Mouse (Mus musculus) thymus, adult 2 months (tissue): Measurements from ENCODE around the gene Pde1b.

Experiments
- CTCF ChIP-seq: fragments of 200-500 bp; IDR thresholded peaks from 2 replicates; pipeline ENCODE4 v1.5.1; 2012; ENCODE audit warnings: mild to moderate bottlenecking, control low read depth, low read length, moderate library complexity, borderline replicate concordance; ENCODE audit not compliant: control insufficient read depth, poor library complexity, insufficient read depth; ENCODE audit errors: extremely low read depth
- POLR2A ChIP-seq: fragments of 200-500 bp; IDR thresholded peaks from 2 replicates; pipeline ENCODE4 v1.6.1; 2012; ENCODE audit warnings: mild to moderate bottlenecking, low read length, control low read depth, moderate library complexity; ENCODE audit not compliant: control insufficient read depth, poor library complexity, insufficient read depth; ENCODE audit errors: extremely low read depth

DNA sequence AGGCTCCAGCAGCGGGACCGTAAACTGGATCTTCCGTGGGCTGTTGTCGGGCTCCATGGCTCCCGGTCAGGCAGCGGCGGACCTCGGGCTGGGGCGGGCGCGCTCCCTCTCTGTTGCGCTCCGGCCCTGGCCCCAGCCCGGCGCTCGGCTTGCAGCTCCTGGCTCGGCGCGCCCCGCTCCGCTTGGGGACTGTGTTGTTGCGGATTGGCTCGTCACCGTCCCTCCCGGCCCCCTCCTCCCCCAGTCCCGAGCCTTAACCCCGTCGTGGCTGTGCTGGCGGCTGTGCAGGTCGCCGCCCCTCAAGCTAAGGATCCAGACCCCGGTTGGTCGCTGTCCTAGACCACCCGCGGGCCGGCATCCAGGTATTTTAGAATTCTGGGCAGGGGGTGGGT lies 35.0 kb downstream of the Pde1b start, which contains the start of gene Ppp1r1a:
- TF ChIP-seq POLR2A (no peak), CTCF (no peak)
